Mouse (Mus musculus) spleen, adult 2 months (tissue): ENCODE results near the gene Mllt1. TPM values are rescaled to one million over a fixed set of nuclear protein-coding genes. Genes with fewer than 3 reads are reported as not detected.
A peak's percentile ranks its signal among the peaks of the same experiment; 100 is the strongest.

Source experiments
- DNase-seq, 2 experiments: peaks; one replicate each; pipeline versions ENCODE4 v3.0.0 to v3.0.0-alpha.2; 2012 to 2021; ENCODE audit warnings: low spot score in 2 of 2, low read depth in 1 of 2
- H3K27ac ChIP-seq: fragments of 200-500 bp; 2 replicates; pipeline ENCODE4 v1.5.1; 2012; ENCODE audit warnings: low read length, inconsistent platforms; ENCODE audit not compliant: insufficient read depth
- H3K27me3 ChIP-seq: fragments of 200-500 bp; 2 replicates; pipeline ENCODE4 v1.6.1; 2012; ENCODE audit warnings: mild to moderate bottlenecking, moderate library complexity, low read length, inconsistent platforms; ENCODE audit not compliant: control insufficient read depth, insufficient read depth
- H3K36me3 ChIP-seq: fragments of 200-500 bp; 2 replicates; pipeline ENCODE4 v1.6.1; 2012; ENCODE audit warnings: mild to moderate bottlenecking, low read length, inconsistent platforms; ENCODE audit not compliant: control insufficient read depth, insufficient read depth
- H3K4me1 ChIP-seq: fragments of 200-500 bp; 2 replicates; pipeline ENCODE4 v1.6.1; 2011; ENCODE audit warnings: inconsistent platforms; ENCODE audit not compliant: control insufficient read depth, insufficient read depth, insufficient read length
- H3K4me3 ChIP-seq: fragments of 200-500 bp; 2 replicates; pipeline ENCODE4 v1.5.1; 2011; ENCODE audit warnings: mild to moderate bottlenecking, inconsistent platforms; ENCODE audit not compliant: insufficient read depth, insufficient read length; ENCODE audit errors: extremely low read depth
- CTCF ChIP-seq: fragments of 200-500 bp; IDR thresholded peaks from 2 replicates; pipeline ENCODE4 v1.5.1; 2011; ENCODE audit warnings: mild to moderate bottlenecking, inconsistent platforms; ENCODE audit not compliant: insufficient read depth, insufficient read length, insufficient replicate concordance; ENCODE audit errors: extremely low read depth
- POLR2A ChIP-seq: fragments of 200-500 bp; IDR thresholded peaks from 2 replicates; pipeline ENCODE4 v1.6.1; 2011; ENCODE audit warnings: low read depth, low read length, inconsistent platforms
- WGBS: fragments of 180-500 bp; shearing (Covaris S2); methylation state at CpG from one replicate; pipeline ENCODE4 v1.1.7; 2018; 5-methylcytosine and 5-hydroxymethylcytosine counted together
- polyA plus RNA-seq: library from polyadenylated mRNA; depleted of rRNA; stranded (reverse); fragments of >200 nt; gene quantifications from 2 replicates; pipeline ENCODE4 v1.2.3, GENCODE M21; 2012

Gene Mllt1
- polyA plus RNA-seq, 1 experiment: 36.2 TPM

- no peaks in the 10 kb centered on the region for H3K27me3 ChIP-seq
- 5% methylated on average over 45 of the region's 45 CpGs for WGBS
- peak in 1 of 2 experiments; percentile 41 for DNase-seq
- H3K4me1 ChIP-seq: peaks cover 6% of the 10 kb centered on the region; the same call in 1 of the 2 replicates
- no peak for TF ChIP-seq CTCF
- TF ChIP-seq POLR2A: no peak
- no peaks in the 10 kb centered on the region for H3K36me3 ChIP-seq
- H3K27ac ChIP-seq: peak overlapping the region; percentile 37; the same call in 1 of the 2 replicates
- H3K4me3 ChIP-seq: peak overlapping the region; percentile 88
These were observed 477 bp downstream of the Mllt1 start for GRCm38 (mm10) chr17:56934545-56935330.

GRCm38 (mm10) chr17:56933395-56933794 lies 1.8 kb downstream of the Mllt1 start:
- TF ChIP-seq CTCF (no peak), POLR2A (no peak)
- peaks cover 8% of the 10 kb centered on the region; the same call in 1 of the 2 replicates for H3K4me1 ChIP-seq
- no peaks in the 10 kb centered on the region for H3K27me3 ChIP-seq
- no peak for DNase-seq
- H3K36me3 ChIP-seq: no peaks in the 10 kb centered on the region
- H3K4me3 ChIP-seq: no peak overlapping the region
- H3K27ac ChIP-seq: no peak overlapping the region
- WGBS: 79% methylated on average over 2 of the region's 2 CpGs

- H3K27ac ChIP-seq: no peak overlapping the region; the same call in 1 of the 2 replicates
- no peaks in the 10 kb centered on the region for H3K36me3 ChIP-seq
- DNase-seq: no peak
- no peak for TF ChIP-seq CTCF
- TF ChIP-seq POLR2A: no peak
- H3K4me1 ChIP-seq: peaks cover 7% of the 10 kb centered on the region; the same call in 1 of the 2 replicates
- WGBS: 69% methylated on average over 8 of the region's 8 CpGs
- H3K4me3 ChIP-seq: no peak overlapping the region
- H3K27me3 ChIP-seq: no peaks in the 10 kb centered on the region
These were observed 5.2 kb downstream of the Mllt1 start for GRCm38 (mm10) chr17:56930026-56930425.

- no peaks in the 10 kb centered on the region for H3K27me3 ChIP-seq
- WGBS: 65% methylated on average over 1 of the region's 1 CpGs
- H3K27ac ChIP-seq: no peak overlapping the region
- H3K4me3 ChIP-seq: no peak overlapping the region
- no peak for DNase-seq
- 0 out of 2 replicates have a peak, but pooled peaks cover 2% of the 10 kb centered on the region for H3K36me3 ChIP-seq
- TF ChIP-seq CTCF (no peak), POLR2A (no peak)
- peaks cover 7% of the 10 kb centered on the region; the same call in 1 of the 2 replicates for H3K4me1 ChIP-seq
These were observed 5.7 kb downstream of the Mllt1 start for GRCm38 (mm10) chr17:56929530-56929929.

- Histone ChIP-seq H3K27me3 (no peaks in the 10 kb centered on the region), H3K36me3 (0 out of 2 replicates have a peak, but pooled peaks cover 2% of the 10 kb centered on the region), H3K4me3 (no peak overlapping the region), H3K27ac (no peak overlapping the region), H3K4me1 (peaks cover 7% of the 10 kb centered on the region; the same call in 1 of the 2 replicates)
- DNase-seq: no peak
- TF ChIP-seq CTCF (no peak), POLR2A (no peak)
These were observed 6.1 kb downstream of the Mllt1 start for GRCm38 (mm10) chr17:56929101-56929500.

- Histone ChIP-seq H3K4me1 (peaks cover 9% of the 10 kb centered on the region; the same call in 1 of the 2 replicates), H3K4me3 (no peak overlapping the region), H3K27ac (no peak overlapping the region), H3K36me3 (0 out of 2 replicates have a peak, but pooled peaks cover 2% of the 10 kb centered on the region), H3K27me3 (no peaks in the 10 kb centered on the region)
- no peak for DNase-seq
- TF ChIP-seq CTCF (no peak), POLR2A (no peak)
- 67% methylated on average over 2 of the region's 2 CpGs for WGBS
These were observed 9.2 kb downstream of the Mllt1 start for GRCm38 (mm10) chr17:56925998-56926397.

- Histone ChIP-seq H3K4me3 (no peak overlapping the region), H3K27me3 (no peaks in the 10 kb centered on the region), H3K27ac (no peak overlapping the region), H3K4me1 (0 out of 2 replicates have a peak, but pooled peaks cover 2% of the 10 kb centered on the region), H3K36me3 (peaks cover 10% of the 10 kb centered on the region; the same call in 1 of the 2 replicates)
- TF ChIP-seq CTCF: no peak
- TF ChIP-seq POLR2A: no peak
- 91% methylated on average over 3 of the region's 3 CpGs for WGBS
- DNase-seq: no peak
These were observed 15.5 kb downstream of the Mllt1 start for GRCm38 (mm10) chr17:56919725-56920124.
